Mouse (Mus musculus) liver, postnatal 0 days (tissue): ENCODE data around the gene Cstad. TPM values are rescaled to one million over a fixed set of nuclear protein-coding genes. Genes with fewer than 3 reads are reported as not detected.
A peak's percentile ranks its signal among the peaks of the same experiment; 100 is the strongest.

Experiments
- ATAC-seq: fragments of 200-750 bp; cut with Nextera tagmentation; 2 replicates; pipeline ENCODE4 v1.8.0; 2017; ENCODE audit warnings: mild to moderate bottlenecking, moderate library complexity
- DNase-seq: peaks from one replicate; pipeline ENCODE4 v3.0.0-alpha.2; 2016
- H3K27ac ChIP-seq: fragments of 300-500 bp; sonication (generic); 2 replicates; pipeline ENCODE4 v1.5.1; 2014; ENCODE audit warnings: antibody characterized with exemption, moderate library complexity, mild to moderate bottlenecking, low read depth
- H3K27me3 ChIP-seq: fragments of 300-500 bp; sonication (generic); 2 replicates; pipeline ENCODE4 v1.6.1; 2014; ENCODE audit warnings: low read length, control low read depth, mixed read lengths; ENCODE audit not compliant: insufficient read depth
- H3K36me3 ChIP-seq: fragments of 300-500 bp; sonication (generic); replicated peaks from 2 replicates; pipeline ENCODE4 v1.6.1; 2014; ENCODE audit warnings: mild to moderate bottlenecking, control low read depth, low read length, moderate library complexity, mixed read lengths; ENCODE audit not compliant: insufficient read depth
- H3K4me1 ChIP-seq: fragments of 300-500 bp; sonication (generic); 2 replicates; pipeline ENCODE4 v1.6.1; 2014; ENCODE audit warnings: antibody characterized with exemption, mild to moderate bottlenecking, control low read depth; ENCODE audit not compliant: insufficient read depth
- H3K4me2 ChIP-seq: fragments of 300-500 bp; sonication (generic); 2 replicates; pipeline ENCODE4 v1.6.1; 2014; ENCODE audit warnings: low read depth, mild to moderate bottlenecking, low read length, moderate library complexity, mixed read lengths
- H3K4me3 ChIP-seq: fragments of 300-500 bp; sonication (generic); 2 replicates; pipeline ENCODE4 v1.5.1; 2014; ENCODE audit warnings: low read depth, low read length
- H3K9ac ChIP-seq: fragments of 300-500 bp; sonication (generic); replicated peaks from 2 replicates; pipeline ENCODE4 v1.6.1; 2014; ENCODE audit warnings: mild to moderate bottlenecking, moderate library complexity
- H3K9me3 ChIP-seq: fragments of 300-500 bp; sonication (generic); 2 replicates; pipeline ENCODE4 v1.6.1; 2016; ENCODE audit warnings: mild to moderate bottlenecking, control low read depth, low read length, mixed read lengths
- CTCF ChIP-seq: sonication (generic); IDR thresholded peaks from 2 replicates; pipeline ENCODE4 v1.5.1; 2016; ENCODE audit warnings: antibody characterized with exemption, low read depth
- EP300 ChIP-seq: IDR thresholded peaks from 2 replicates; pipeline ENCODE4 v1.6.1; 2016; ENCODE audit warnings: antibody characterized with exemption, low read depth, mild to moderate bottlenecking
- WGBS: fragments of 180-500 bp; shearing (Covaris S2); extraction: QIAGEN DNeasy Blood & Tissue Kit; methylation state at CpG from one replicate; pipeline ENCODE4 v1.1.7; 2014; ENCODE audit not compliant: insufficient replicate concordance; 5-methylcytosine and 5-hydroxymethylcytosine counted together
- polyA plus RNA-seq: library from polyadenylated mRNA; unstranded; fragments of >200 nt; fragmentation: Nextera tagmentation; extraction: Ambion mirVana; gene quantifications from 2 replicates; pipeline ENCODE4 v1.2.1, GENCODE M21; 2015

Gene Cstad
- polyA plus RNA-seq, 1 experiment from 2014 or later: 0.22 TPM

DNA sequence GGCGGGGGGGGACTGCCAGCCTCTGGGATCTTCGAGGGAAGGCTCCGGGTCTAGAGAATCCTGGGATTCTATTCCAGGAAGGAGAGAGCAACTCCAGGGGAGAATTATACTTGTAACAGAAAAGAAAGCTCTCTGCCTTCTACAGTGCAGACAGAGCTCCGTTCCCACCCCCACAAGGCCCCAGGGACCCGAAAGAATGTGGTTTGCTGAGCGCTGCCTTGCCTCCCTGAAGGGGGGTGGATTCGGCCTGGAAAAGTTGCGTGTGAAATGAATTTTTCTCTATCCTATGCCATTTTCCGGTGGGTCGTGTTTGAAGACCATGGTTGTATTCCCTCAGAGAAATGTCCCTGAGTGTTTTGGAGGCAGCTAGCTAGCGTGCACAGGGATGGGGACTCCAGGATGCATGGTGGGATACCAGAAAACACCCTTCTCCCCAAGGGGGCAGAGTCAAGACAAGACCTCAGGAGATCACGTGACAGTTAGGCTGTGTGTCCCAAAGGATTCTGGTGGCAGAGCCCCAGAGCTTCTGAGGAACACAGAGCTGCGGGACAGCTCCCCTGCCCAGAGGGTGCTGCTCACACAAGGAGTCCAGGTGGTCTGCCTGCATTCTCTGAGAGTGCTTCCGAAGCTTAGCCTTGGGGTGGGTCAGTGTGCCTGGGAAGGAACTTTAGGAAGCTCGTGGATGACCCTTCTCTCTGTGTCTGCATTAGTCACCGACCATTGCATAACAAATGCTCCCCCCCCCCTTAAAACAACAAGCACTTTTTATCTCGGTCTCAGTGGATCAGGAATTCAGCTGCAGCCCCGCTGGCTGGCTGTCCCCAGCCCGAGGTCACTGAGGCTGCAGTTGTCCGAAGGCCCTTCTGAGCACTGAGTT, 6.4 kb downstream of the Cstad start:
- peak; percentile 21 for DNase-seq
- Histone ChIP-seq H3K27me3 (peaks cover 9% of the 10 kb centered on the region; the same call in 1 of the 2 replicates), H3K9ac (no peak overlapping the region), H3K4me3 (no peak overlapping the region), H3K4me1 (peaks cover 30% of the 10 kb centered on the region), H3K9me3 (no peaks in the 10 kb centered on the region), H3K4me2 (peak overlapping the region; percentile 26), H3K27ac (0 out of 2 replicates have a peak overlapping the region, but pooled peaks have one; percentile 22), H3K36me3 (no peaks in the 10 kb centered on the region)
- TF ChIP-seq EP300: 0 out of 2 replicates have a peak, but pooled peaks have one; percentile 12
- no peak for TF ChIP-seq CTCF
- ATAC-seq: peak; percentile 15; the same call in 1 of the 2 replicates
- 16% methylated on average over 19 of the region's 20 CpGs for WGBS

DNA sequence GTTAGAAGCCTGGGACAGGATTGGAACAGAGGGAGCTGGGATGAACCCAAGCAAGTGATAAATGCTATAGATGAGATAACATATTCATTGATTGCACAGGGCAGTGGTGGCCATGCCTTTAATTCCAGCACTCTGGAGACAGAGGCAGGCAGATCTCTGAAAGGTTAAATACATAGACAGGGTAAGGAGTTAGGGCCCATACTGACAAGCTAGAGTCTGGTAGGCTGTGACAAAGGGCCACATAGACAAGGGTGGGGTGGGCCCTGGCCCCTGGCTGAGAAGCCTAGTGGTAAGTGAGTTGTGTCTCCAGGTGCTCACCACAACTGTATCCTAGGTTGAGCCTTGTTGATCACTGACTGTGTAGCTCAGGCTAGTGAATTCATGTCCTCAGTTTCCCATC, 7.6 kb downstream of the Cstad start:
- Histone ChIP-seq H3K9me3 (no peaks in the 10 kb centered on the region), H3K36me3 (no peaks in the 10 kb centered on the region), H3K4me1 (peaks cover 30% of the 10 kb centered on the region), H3K4me2 (no peak overlapping the region), H3K4me3 (no peak overlapping the region), H3K27me3 (peaks cover 14% of the 10 kb centered on the region; the same call in 1 of the 2 replicates), H3K27ac (no peak overlapping the region), H3K9ac (no peak overlapping the region)
- no peak for DNase-seq
- TF ChIP-seq CTCF (no peak), EP300 (no peak)
- no peak for ATAC-seq

DNA sequence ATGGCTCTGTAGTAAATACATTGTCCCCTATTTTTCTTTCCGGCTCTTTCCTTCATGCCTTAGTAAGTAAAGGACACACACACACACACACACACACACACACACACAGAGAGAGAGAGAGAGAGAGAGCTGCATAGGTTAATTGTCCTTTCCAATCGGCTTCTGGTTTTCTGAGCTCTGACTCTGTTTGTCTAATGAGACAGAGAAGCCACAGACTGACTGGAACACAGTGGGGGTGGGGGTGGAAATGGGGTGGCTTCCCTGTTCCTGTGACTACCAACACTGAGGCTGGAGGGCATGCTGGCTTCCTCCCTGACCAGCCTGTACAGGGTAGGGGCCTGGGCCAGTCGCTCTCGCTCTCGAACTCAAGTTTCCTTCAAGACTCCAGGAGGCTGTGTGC, 8.9 kb downstream of the Cstad start:
- no peak overlapping the region for H3K27ac ChIP-seq
- H3K9me3 ChIP-seq: no peaks in the 10 kb centered on the region
- H3K4me3 ChIP-seq: no peak overlapping the region
- no peaks in the 10 kb centered on the region for H3K36me3 ChIP-seq
- H3K4me2 ChIP-seq: no peak overlapping the region
- TF ChIP-seq CTCF: no peak
- TF ChIP-seq EP300: no peak
- H3K4me1 ChIP-seq: peaks cover 30% of the 10 kb centered on the region
- no peak overlapping the region for H3K9ac ChIP-seq
- WGBS: 62% methylated on average over 5 of the region's 5 CpGs
- DNase-seq (no peak), ATAC-seq (no peak)
- peaks cover 14% of the 10 kb centered on the region; the same call in 1 of the 2 replicates for H3K27me3 ChIP-seq

DNA sequence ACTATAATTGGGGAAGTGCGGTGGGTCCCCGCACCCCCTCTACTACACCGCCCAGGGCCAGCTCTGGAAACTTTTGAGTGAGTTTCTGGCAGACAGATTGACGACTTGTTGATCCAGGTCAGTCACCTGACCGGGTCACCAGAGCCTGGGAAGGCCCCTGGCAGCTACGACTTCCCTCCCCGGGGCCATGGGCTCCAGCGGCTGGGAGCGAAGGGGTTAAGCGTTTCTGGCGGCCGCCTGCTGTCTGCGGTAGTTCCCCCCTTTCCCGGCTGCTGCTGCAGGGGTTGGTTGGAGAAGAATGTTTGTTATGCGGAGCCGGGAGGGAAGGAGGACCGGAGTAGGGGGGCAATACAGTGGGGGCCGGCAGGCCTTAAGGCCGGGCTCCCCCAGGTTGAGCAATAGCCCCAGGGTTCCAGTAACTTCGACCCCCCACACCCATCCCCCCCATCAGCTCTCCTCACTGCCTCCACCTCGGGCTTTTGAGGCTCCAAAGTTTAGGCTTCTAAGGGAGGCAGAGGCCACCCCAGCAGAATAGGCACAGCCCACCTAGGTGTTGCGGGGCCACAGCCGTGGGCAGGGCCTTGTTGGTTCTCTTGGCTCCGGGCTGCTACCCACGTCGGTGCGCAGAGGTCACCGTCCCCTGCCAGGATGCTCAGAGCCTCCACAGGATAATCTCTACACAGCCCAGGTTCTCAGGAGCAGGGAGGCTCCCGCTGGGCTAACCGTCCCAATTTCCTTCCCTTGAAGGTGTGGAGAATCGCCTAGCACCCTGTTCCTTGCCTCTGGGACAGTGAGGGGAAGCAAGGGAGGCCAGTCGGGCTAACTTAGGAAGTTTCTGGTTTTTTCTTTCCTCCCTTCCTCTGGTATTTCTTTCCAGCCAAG, 10.3 kb downstream of the Cstad start:
- TF ChIP-seq CTCF: no peak
- no peak for TF ChIP-seq EP300
- DNase-seq (peak; percentile 33), ATAC-seq (no peak; the same call in 1 of the 2 replicates)
- Histone ChIP-seq H3K9me3 (no peaks in the 10 kb centered on the region), H3K27me3 (peaks cover 14% of the 10 kb centered on the region; the same call in 1 of the 2 replicates), H3K4me3 (no peak overlapping the region), H3K4me1 (peaks cover 30% of the 10 kb centered on the region), H3K27ac (no peak overlapping the region), H3K36me3 (no peaks in the 10 kb centered on the region), H3K9ac (peak overlapping the region; percentile 12; the same call in 1 of the 2 replicates), H3K4me2 (peak overlapping the region; percentile 37)
- 3% methylated on average over 30 of the region's 32 CpGs for WGBS

DNA sequence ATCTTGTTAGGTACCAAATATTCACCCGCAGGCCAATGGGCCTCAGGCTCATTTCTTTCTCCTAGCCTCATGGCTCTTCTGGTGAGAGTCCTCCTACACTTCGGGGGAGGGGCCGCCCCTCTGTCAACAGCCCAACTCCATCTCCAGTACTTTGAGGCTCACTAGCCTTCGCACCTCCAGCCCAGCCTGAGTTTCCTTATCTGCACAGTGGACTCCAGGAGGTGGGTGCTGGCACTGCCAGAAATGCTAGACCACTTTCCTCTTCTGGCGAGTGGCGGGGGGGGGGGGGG, 10.9 kb downstream of the Cstad start:
- TF ChIP-seq CTCF (no peak), EP300 (no peak)
- DNase-seq: no peak
- H3K27me3 ChIP-seq: peaks cover 14% of the 10 kb centered on the region; the same call in 1 of the 2 replicates
- H3K9ac ChIP-seq: no peak overlapping the region
- no peak overlapping the region for H3K27ac ChIP-seq
- peaks cover 27% of the 10 kb centered on the region for H3K4me1 ChIP-seq
- no peak overlapping the region for H3K4me2 ChIP-seq
- H3K4me3 ChIP-seq: no peak overlapping the region
- H3K9me3 ChIP-seq: no peaks in the 10 kb centered on the region
- WGBS: 11% methylated on average over 5 of the region's 6 CpGs
- ATAC-seq: no peak
- H3K36me3 ChIP-seq: no peaks in the 10 kb centered on the region

DNA sequence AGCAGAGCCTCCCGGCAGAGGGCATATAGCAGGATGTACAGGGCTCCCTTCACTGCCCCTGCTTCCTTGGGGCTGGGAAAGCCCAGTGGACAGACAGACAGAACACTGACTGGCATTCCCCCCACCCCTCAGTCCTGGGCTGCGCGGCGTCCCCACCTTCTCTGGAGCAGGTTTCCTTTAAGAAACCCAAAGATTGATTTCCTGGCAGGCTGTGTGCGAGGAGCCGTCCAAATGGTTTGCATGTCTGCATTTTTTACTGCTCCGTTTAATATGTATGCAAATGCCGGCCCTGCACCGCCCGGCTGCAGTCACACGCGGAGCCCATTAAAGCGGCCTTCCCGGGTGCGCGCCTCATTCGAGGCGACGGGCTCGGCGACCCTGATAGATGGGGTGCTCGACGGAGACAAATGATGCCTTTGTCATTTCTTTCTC, 11.8 kb downstream of the Cstad start:
- WGBS: 44% methylated on average over 23 of the region's 23 CpGs
- Histone ChIP-seq H3K4me3 (no peak overlapping the region), H3K27me3 (peaks cover 14% of the 10 kb centered on the region; the same call in 1 of the 2 replicates), H3K27ac (no peak overlapping the region), H3K4me1 (peaks cover 18% of the 10 kb centered on the region), H3K9ac (no peak overlapping the region), H3K4me2 (no peak overlapping the region), H3K36me3 (no peaks in the 10 kb centered on the region), H3K9me3 (no peaks in the 10 kb centered on the region)
- TF ChIP-seq CTCF (no peak), EP300 (no peak)
- no peak for DNase-seq
- ATAC-seq: no peak
